Mouse (Mus musculus): ENCODE results near the gene Plekhn1. TPM values are rescaled to one million over a fixed set of nuclear protein-coding genes. Genes with fewer than 3 reads are reported as not detected.

Plekhn1 gene
- total and polyA plus RNA-seq, 2 experiments, result 6.9 to 18.5 TPM

- TF ChIP-seq POLR2A (IDR thresholded peaks at IDR 0.05; ENCODE audit: extremely low read depth, insufficient read depth, low read length) (no peak), CTCF (IDR thresholded peaks at IDR 0.05; ENCODE audit: low read depth, low read length) (no peak)
- 82% methylated on average over 13 of the region's 13 CpGs for WGBS
- H3K79me2 ChIP-seq (ENCODE audit: control insufficient read depth, insufficient read depth, low read length), result no peaks in the 10 kb centered on the region
- peaks cover 4% of the 10 kb centered on the region; the same call in 1 of the 2 replicates for H3K4me1 ChIP-seq (ENCODE audit: control insufficient read depth, insufficient read depth, low read length)
- no peak overlapping the region for H3K9ac ChIP-seq (ENCODE audit: low read depth, low read length)
- no peak for DNase-seq (ENCODE audit: extremely low read depth, low read depth, low spot score)
- no peaks in the 10 kb centered on the region for H3K36me3 ChIP-seq (ENCODE audit: control insufficient read depth, insufficient read depth, low read length)
- no peak overlapping the region for H3K4me3 ChIP-seq (ENCODE audit: insufficient read depth, low read depth, low read length)
- H3K27ac ChIP-seq (replicated peaks; ENCODE audit: insufficient read depth, low read depth, low read length), result no peak overlapping the region
- H3K27me3 ChIP-seq (ENCODE audit: control insufficient read depth, insufficient read depth, low read length), result no peaks in the 10 kb centered on the region
Observed at GRCm38 (mm10) chr4:156209963-156210635, 24.6 kb downstream of the Plekhn1 start.

- DNase-seq (ENCODE audit: extremely low read depth, low read depth, low spot score), result peak; percentile 57
- H3K27ac ChIP-seq (replicated peaks; ENCODE audit: insufficient read depth, low read depth, low read length), result no peak overlapping the region
- H3K27me3 ChIP-seq (ENCODE audit: control insufficient read depth, insufficient read depth, low read length), result no peaks in the 10 kb centered on the region
- no peak for TF ChIP-seq CTCF (IDR thresholded peaks at IDR 0.05; ENCODE audit: low read depth, low read length)
- TF ChIP-seq POLR2A (IDR thresholded peaks at IDR 0.05; ENCODE audit: extremely low read depth, insufficient read depth, low read length), result no peak
- WGBS, result 51% methylated on average over 4 of the region's 4 CpGs
- H3K4me3 ChIP-seq (ENCODE audit: insufficient read depth, low read depth, low read length), result no peak overlapping the region
- no peak overlapping the region for H3K9ac ChIP-seq (ENCODE audit: low read depth, low read length)
- peaks cover 11% of the 10 kb centered on the region for H3K4me1 ChIP-seq (ENCODE audit: control insufficient read depth, insufficient read depth, low read length)
- peaks cover 5% of the 10 kb centered on the region; the same call in 1 of the 2 replicates for H3K79me2 ChIP-seq (ENCODE audit: control insufficient read depth, insufficient read depth, low read length)
- H3K36me3 ChIP-seq (ENCODE audit: control insufficient read depth, insufficient read depth, low read length), result no peaks in the 10 kb centered on the region
Observed at GRCm38 (mm10) chr4:156208872-156209271, 25.8 kb downstream of the Plekhn1 start.

- Histone ChIP-seq H3K27ac (replicated peaks; ENCODE audit: insufficient read depth, low read depth, low read length) (peak overlapping the region; percentile 81), H3K79me2 (ENCODE audit: control insufficient read depth, insufficient read depth, low read length) (peaks cover 5% of the 10 kb centered on the region; the same call in 1 of the 2 replicates), H3K9ac (ENCODE audit: low read depth, low read length) (peak overlapping the region; percentile 91), H3K27me3 (ENCODE audit: control insufficient read depth, insufficient read depth, low read length) (no peaks in the 10 kb centered on the region), H3K4me3 (ENCODE audit: insufficient read depth, low read depth, low read length) (peak overlapping the region; percentile 90), H3K4me1 (ENCODE audit: control insufficient read depth, insufficient read depth, low read length) (peaks cover 16% of the 10 kb centered on the region), H3K36me3 (ENCODE audit: control insufficient read depth, insufficient read depth, low read length) (no peaks in the 10 kb centered on the region)
- no peak for TF ChIP-seq CTCF (IDR thresholded peaks at IDR 0.05; ENCODE audit: low read depth, low read length)
- no peak for TF ChIP-seq POLR2A (IDR thresholded peaks at IDR 0.05; ENCODE audit: extremely low read depth, insufficient read depth, low read length)
- under 1% methylated on average over 49 of the region's 49 CpGs for WGBS
- no peak for DNase-seq (ENCODE audit: extremely low read depth, low read depth, low spot score)
Observed at GRCm38 (mm10) chr4:156203413-156204131, 31.1 kb downstream of the Plekhn1 start.

GRCm38 (mm10) chr4:156203001-156203412, 31.6 kb downstream of the Plekhn1 start, which contains the start of gene AW011738:
Gene AW011738 (plus strand): TSS chr4:156203304.
- Histone ChIP-seq H3K9ac (ENCODE audit: low read depth, low read length) (peak within 1 kb of the TSS; percentile 91), H3K4me3 (ENCODE audit: insufficient read depth, low read depth, low read length) (peak within 1 kb of the TSS; percentile 90), H3K4me1 (ENCODE audit: control insufficient read depth, insufficient read depth, low read length) (peaks cover 17% of the 10 kb centered on the region), H3K27me3 (ENCODE audit: control insufficient read depth, insufficient read depth, low read length) (no peaks in the 10 kb centered on the region), H3K79me2 (ENCODE audit: control insufficient read depth, insufficient read depth, low read length) (peaks cover 5% of the 10 kb centered on the region; the same call in 1 of the 2 replicates), H3K27ac (replicated peaks; ENCODE audit: insufficient read depth, low read depth, low read length) (peak within 1 kb of the TSS; percentile 81), H3K36me3 (ENCODE audit: control insufficient read depth, insufficient read depth, low read length) (no peaks in the 10 kb centered on the region)
- TF ChIP-seq CTCF (IDR thresholded peaks at IDR 0.05; ENCODE audit: low read depth, low read length) (no peak), POLR2A (IDR thresholded peaks at IDR 0.05; ENCODE audit: extremely low read depth, insufficient read depth, low read length) (peak; percentile 73; the same call in 1 of the 2 replicates)
- under 1% methylated on average over 37 of the region's 39 CpGs for WGBS
- DNase-seq (ENCODE audit: extremely low read depth, low read depth, low spot score), result peak; percentile 69

- peak overlapping the region; percentile 7 for H3K9ac ChIP-seq (ENCODE audit: low read depth, low read length)
- H3K36me3 ChIP-seq (ENCODE audit: control insufficient read depth, insufficient read depth, low read length), result no peaks in the 10 kb centered on the region
- peak overlapping the region; percentile 45 for H3K4me3 ChIP-seq (ENCODE audit: insufficient read depth, low read depth, low read length)
- WGBS, result 37% methylated on average over 12 of the region's 12 CpGs
- peak overlapping the region; percentile 51 for H3K27ac ChIP-seq (replicated peaks; ENCODE audit: insufficient read depth, low read depth, low read length)
- DNase-seq (ENCODE audit: extremely low read depth, low read depth, low spot score), result peak; percentile 19
- H3K79me2 ChIP-seq (ENCODE audit: control insufficient read depth, insufficient read depth, low read length), result peaks cover 5% of the 10 kb centered on the region; the same call in 1 of the 2 replicates
- H3K4me1 ChIP-seq (ENCODE audit: control insufficient read depth, insufficient read depth, low read length), result peaks cover 18% of the 10 kb centered on the region
- no peak for TF ChIP-seq POLR2A (IDR thresholded peaks at IDR 0.05; ENCODE audit: extremely low read depth, insufficient read depth, low read length)
- TF ChIP-seq CTCF (IDR thresholded peaks at IDR 0.05; ENCODE audit: low read depth, low read length), result no peak
- no peaks in the 10 kb centered on the region for H3K27me3 ChIP-seq (ENCODE audit: control insufficient read depth, insufficient read depth, low read length)
Observed at GRCm38 (mm10) chr4:156202462-156202893, 32.2 kb downstream of the Plekhn1 start.

All from liver, adult 2 months (tissue).